Mouse (Mus musculus): ENCODE measurements around the gene Irgq. TPM values are rescaled to one million over a fixed set of nuclear protein-coding genes. Genes with fewer than 3 reads are reported as not detected.
"Not testable (repeated sequence)": the region's sequence is repeated elsewhere in the genome, so short reads cannot be mapped to it uniquely, and the experiment has no call there.

The Irgq gene
- 6.2 and 6.4 TPM in 2 replicates for total RNA-seq (2012; rRNA removed)

DNA sequence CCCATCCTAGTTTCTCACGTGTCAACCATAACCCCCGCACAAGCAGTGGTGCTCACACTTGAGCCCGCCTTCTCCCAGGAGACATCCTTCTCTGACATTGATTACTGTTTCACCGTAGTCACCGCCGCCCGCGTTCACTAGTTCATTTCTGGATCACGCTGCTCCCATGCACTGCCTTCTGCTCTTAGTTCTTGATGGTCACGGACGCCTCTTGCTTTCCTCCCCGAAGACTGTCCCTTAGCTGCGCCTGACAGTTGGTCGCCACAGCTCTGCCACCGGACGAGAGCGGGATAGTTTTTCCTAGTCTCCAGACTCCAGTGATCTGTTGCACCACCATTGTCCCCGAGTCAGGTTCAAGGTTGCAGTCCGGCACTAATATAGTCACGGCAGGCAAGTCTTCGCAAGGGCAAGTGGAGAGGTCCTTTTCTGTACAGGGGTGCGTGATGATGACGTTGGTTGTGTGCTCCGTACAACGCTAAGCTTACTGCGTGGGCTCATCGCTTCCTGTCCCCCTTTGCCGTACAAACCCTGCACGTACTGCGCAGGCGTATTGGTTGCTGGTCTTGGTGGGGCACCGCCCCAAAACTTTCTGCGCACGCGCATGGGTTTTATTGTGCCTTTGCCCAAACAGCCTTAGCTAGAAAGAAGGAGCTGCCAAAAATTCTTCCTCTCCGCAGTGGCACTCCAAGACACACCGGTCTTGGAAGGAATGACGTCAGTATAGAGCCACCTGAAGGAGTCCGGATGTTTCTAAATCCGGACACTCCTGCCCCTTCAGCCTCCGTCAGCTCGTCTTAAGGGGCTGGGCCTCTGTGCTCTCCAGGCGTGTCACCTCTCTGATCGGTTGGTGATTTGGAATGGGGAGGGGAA lies at the start of gene Irgq:
Gene Irgq (plus strand): TSS at position 628 of the 870 bp plus-strand sequence.
- in situ Hi-C loops (cut with MboI; ENCODE audit: low sequenced_read_pairs in 2 of 2, unreplicated experiment in 2 of 2), result no loop called here

DNA sequence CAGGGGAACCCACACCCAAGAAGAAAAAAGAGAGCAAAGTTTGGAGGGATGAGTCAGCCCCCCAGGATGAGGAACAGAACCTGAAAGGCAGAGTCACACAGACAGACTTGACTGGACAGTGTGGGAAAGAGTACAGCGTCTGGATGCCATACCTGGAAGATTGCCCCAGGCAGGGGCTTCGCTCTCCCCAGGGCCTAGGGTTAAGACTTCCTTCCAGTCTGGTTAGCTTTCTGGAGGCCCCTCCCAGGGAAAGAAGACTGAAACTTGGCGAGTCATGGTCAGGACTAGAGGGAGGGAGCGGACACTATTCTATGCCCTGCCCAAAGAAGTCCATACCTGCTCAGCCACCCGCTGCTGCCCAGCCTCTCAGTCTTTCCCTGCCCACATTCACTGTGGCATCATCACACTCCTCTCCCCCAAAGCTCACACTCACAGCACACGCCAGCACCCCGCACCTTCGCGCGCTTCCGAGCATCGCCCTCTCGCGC lies 49.5 kb upstream of the Irgq start:
- no peak for DNase-seq (ENCODE audit: low read depth, low spot score)
- in situ Hi-C loops (cut with MboI; ENCODE audit: low sequenced_read_pairs in 2 of 2, unreplicated experiment in 2 of 2), result no loop called here
- Histone ChIP-seq H3K4me1 (ENCODE audit: control insufficient read depth in 2 of 2, insufficient read depth in 2 of 2, low read length in 2 of 2, poor library complexity in 1 of 2) (0 out of 4 replicates have a peak, but pooled peaks cover 0 to 2% of the 10 kb centered on the region in 2 experiments), H3K9me3 (ENCODE audit: control insufficient read depth, insufficient read depth, low read depth, low read length) (no peaks in the 10 kb centered on the region), H3K36me3 (ENCODE audit: control insufficient read depth, insufficient read depth, low read length, poor library complexity, severe bottlenecking) (peaks cover 2% of the 10 kb centered on the region), H3K9ac (ENCODE audit: insufficient read depth, low read depth, low read length, poor library complexity, severe bottlenecking) (peak overlapping the region; percentile 59; the same call in 1 of the 2 replicates), H3K27ac (ENCODE audit: insufficient read depth, low read depth, low read length, poor library complexity, severe bottlenecking) (no peak overlapping the region), H3K4me3 (ENCODE audit: insufficient read depth in 1 of 2, low read depth in 1 of 2, low read length in 2 of 2, poor library complexity in 1 of 2, severe bottlenecking in 1 of 2) (peak overlapping the region; percentile 85 to 86; a peak in 3 of 4 replicates)
- TF ChIP-seq ZC3H11A (IDR thresholded peaks at IDR 0.05; ENCODE audit: borderline replicate concordance, low read depth, low read length), result no peak
- TF ChIP-seq ZNF384 (IDR thresholded peaks at IDR 0.05; ENCODE audit: low read depth, low read length), result no peak
- TF ChIP-seq MAFK (IDR thresholded peaks at IDR 0.05; ENCODE audit: insufficient read depth, low read depth, low read length), result no peak
- no peak for TF ChIP-seq CHD2 (IDR thresholded peaks at IDR 0.05; ENCODE audit: low read depth, low read length)
- TF ChIP-seq HCFC1 (IDR thresholded peaks at IDR 0.05; ENCODE audit: borderline replicate concordance, insufficient read depth, low read length), result no peak

More for the DNA sequence above, at the start of gene Irgq:
- peaks cover 2% of the 10 kb centered on the region in 2 experiments; a peak in 1 of 4 replicates for H3K4me1 ChIP-seq (ENCODE audit: control insufficient read depth in 2 of 2, insufficient read depth in 2 of 2, low read length in 2 of 2, poor library complexity in 1 of 2)
- H3K9me3 ChIP-seq (ENCODE audit: control insufficient read depth, insufficient read depth, low read depth, low read length), result no peaks in the 10 kb centered on the region
- peak within 1 kb of the TSS; percentile 32; the same call in 1 of the 2 replicates for H3K27ac ChIP-seq (ENCODE audit: insufficient read depth, low read depth, low read length, poor library complexity, severe bottlenecking)
- peak within 1 kb of the TSS; percentile 72 for H3K9ac ChIP-seq (ENCODE audit: insufficient read depth, low read depth, low read length, poor library complexity, severe bottlenecking)
- peak within 1 kb of the TSS; percentile 71 to 80 for H3K4me3 ChIP-seq (ENCODE audit: insufficient read depth in 1 of 2, low read depth in 1 of 2, low read length in 2 of 2, poor library complexity in 1 of 2, severe bottlenecking in 1 of 2)
- TF ChIP-seq ZNF384 (IDR thresholded peaks at IDR 0.05; ENCODE audit: low read depth, low read length) (no peak), HCFC1 (IDR thresholded peaks at IDR 0.05; ENCODE audit: borderline replicate concordance, insufficient read depth, low read length) (peak; percentile 96), MAFK (IDR thresholded peaks at IDR 0.05; ENCODE audit: insufficient read depth, low read depth, low read length) (no peak), CHD2 (IDR thresholded peaks at IDR 0.05; ENCODE audit: low read depth, low read length) (no peak), ZC3H11A (IDR thresholded peaks at IDR 0.05; ENCODE audit: borderline replicate concordance, low read depth, low read length) (no peak)
- DNase-seq (ENCODE audit: low read depth, low spot score), result peak; percentile 99
- H3K36me3 ChIP-seq (ENCODE audit: control insufficient read depth, insufficient read depth, low read length, poor library complexity, severe bottlenecking), result no peaks in the 10 kb centered on the region

DNA sequence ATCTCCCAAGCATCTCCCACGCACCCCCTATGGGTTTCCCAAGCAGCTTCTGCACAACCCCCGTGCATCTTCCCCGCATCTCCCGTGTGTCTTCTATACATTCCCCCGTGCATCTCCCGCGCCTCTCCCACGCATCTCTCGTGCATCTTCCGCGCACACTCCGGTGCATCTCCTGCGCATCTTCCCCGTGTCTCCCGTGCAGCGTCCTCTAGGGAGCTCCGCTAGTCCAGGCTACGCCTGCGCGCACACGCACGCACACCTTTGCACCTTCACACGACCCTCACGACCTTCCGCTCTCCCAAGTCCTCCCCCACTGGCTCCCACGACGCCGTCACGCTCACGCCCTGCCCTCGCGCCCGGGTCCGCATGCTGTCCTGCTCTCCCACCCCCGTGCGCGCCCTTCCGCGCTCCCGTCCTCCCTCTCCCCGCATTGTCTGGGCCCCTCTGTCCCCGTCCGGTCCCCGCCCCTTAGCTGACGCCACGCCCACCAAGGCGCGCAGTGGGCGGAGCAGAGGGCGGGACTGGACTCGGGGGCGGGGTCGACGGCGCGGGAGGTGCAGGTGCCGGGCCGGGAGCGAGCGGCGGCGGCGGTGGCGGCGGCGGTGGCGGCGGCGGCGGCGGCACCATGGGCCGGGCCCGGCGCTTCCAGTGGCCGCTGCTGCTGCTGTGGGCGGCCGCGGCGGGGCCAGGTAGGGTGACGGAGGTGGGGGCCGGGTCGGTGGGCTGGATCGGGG lies 48.8 kb upstream of the Irgq start, which contains the start of gene Cadm4:
Gene Cadm4 (plus strand): TSS at position 550 of the 734 bp plus-strand sequence.
- Histone ChIP-seq H3K9ac (ENCODE audit: insufficient read depth, low read depth, low read length, poor library complexity, severe bottlenecking) (peak within 1 kb of the TSS; percentile 59), H3K4me3 (ENCODE audit: insufficient read depth in 1 of 2, low read depth in 1 of 2, low read length in 2 of 2, poor library complexity in 1 of 2, severe bottlenecking in 1 of 2) (peak within 1 kb of the TSS; percentile 85 to 86), H3K9me3 (ENCODE audit: control insufficient read depth, insufficient read depth, low read depth, low read length) (no peaks in the 10 kb centered on the region), H3K4me1 (ENCODE audit: control insufficient read depth in 2 of 2, insufficient read depth in 2 of 2, low read length in 2 of 2, poor library complexity in 1 of 2) (peaks cover 0 to under 1% of the 10 kb centered on the region in 2 experiments; a peak in 1 of 4 replicates), H3K36me3 (ENCODE audit: control insufficient read depth, insufficient read depth, low read length, poor library complexity, severe bottlenecking) (no peaks in the 10 kb centered on the region), H3K27ac (ENCODE audit: insufficient read depth, low read depth, low read length, poor library complexity, severe bottlenecking) (no peak within 1 kb of the TSS)
- no peak for TF ChIP-seq ZNF384 (IDR thresholded peaks at IDR 0.05; ENCODE audit: low read depth, low read length)
- peak; percentile 70 for DNase-seq (ENCODE audit: low read depth, low spot score)
- in situ Hi-C loops (cut with MboI; ENCODE audit: low sequenced_read_pairs in 2 of 2, unreplicated experiment in 2 of 2), result no loop called here

DNA sequence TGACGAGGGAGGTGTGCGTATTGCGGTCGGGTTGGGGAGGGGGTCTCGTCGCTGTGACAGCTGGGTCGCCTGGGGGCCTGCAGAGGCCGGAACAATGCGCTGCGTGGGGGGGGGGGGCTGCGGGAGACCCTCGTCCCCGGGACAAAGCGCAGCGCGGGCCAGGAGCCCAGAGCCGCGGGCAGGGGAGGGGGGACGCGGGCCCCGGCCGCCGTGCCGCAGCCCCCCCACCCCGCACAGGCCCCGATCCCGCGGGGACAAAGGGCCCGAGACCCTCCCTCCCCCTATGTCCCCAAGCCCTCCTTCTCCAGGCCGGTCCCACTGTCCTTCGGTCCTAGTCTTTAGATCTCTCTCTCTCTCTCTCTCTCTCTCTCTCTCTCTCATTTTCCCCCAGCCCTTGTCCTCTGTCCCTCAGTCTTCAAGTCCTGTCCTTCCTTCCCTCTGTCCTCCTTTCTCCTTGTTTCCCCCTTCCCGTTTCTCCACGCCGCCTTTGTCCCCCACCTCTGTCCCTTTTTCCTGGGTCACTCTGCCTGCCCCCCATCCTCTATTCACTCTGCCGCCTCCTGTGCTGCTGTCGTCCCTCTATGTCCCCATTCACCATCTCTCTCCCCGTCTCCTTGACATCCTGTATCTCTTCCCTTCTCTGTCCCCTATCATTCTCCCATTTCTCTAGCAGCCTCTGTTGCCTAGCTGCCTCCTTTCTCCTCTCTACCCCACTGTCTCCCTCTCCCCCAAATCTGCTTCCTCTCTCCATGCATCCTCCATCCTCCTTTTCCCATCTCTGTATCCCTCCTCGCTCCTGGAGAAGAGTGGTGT lies 48.1 kb upstream of the Irgq start:
- Histone ChIP-seq H3K9ac (ENCODE audit: insufficient read depth, low read depth, low read length, poor library complexity, severe bottlenecking) (peak overlapping the region; percentile 37; the same call in 1 of the 2 replicates), H3K36me3 (ENCODE audit: control insufficient read depth, insufficient read depth, low read length, poor library complexity, severe bottlenecking) (no peaks in the 10 kb centered on the region), H3K9me3 (ENCODE audit: control insufficient read depth, insufficient read depth, low read depth, low read length) (no peaks in the 10 kb centered on the region), H3K27ac (ENCODE audit: insufficient read depth, low read depth, low read length, poor library complexity, severe bottlenecking) (no peak overlapping the region), H3K4me1 (ENCODE audit: control insufficient read depth in 2 of 2, insufficient read depth in 2 of 2, low read length in 2 of 2, poor library complexity in 1 of 2) (peaks cover 0 to 7% of the 10 kb centered on the region in 2 experiments; a peak in 1 of 4 replicates), H3K4me3 (ENCODE audit: insufficient read depth in 1 of 2, low read depth in 1 of 2, low read length in 2 of 2, poor library complexity in 1 of 2, severe bottlenecking in 1 of 2) (peak overlapping the region; percentile 85 to 86)
- in situ Hi-C loops (cut with MboI; ENCODE audit: low sequenced_read_pairs in 2 of 2, unreplicated experiment in 2 of 2), result no loop called here
- no peak for DNase-seq (ENCODE audit: low read depth, low spot score)
- TF ChIP-seq HCFC1 (IDR thresholded peaks at IDR 0.05; ENCODE audit: borderline replicate concordance, insufficient read depth, low read length) (no peak), ZNF384 (IDR thresholded peaks at IDR 0.05; ENCODE audit: low read depth, low read length) (no peak), MAFK (IDR thresholded peaks at IDR 0.05; ENCODE audit: insufficient read depth, low read depth, low read length) (no peak), CHD2 (IDR thresholded peaks at IDR 0.05; ENCODE audit: low read depth, low read length) (no peak), ZC3H11A (IDR thresholded peaks at IDR 0.05; ENCODE audit: borderline replicate concordance, low read depth, low read length) (no peak)

DNA sequence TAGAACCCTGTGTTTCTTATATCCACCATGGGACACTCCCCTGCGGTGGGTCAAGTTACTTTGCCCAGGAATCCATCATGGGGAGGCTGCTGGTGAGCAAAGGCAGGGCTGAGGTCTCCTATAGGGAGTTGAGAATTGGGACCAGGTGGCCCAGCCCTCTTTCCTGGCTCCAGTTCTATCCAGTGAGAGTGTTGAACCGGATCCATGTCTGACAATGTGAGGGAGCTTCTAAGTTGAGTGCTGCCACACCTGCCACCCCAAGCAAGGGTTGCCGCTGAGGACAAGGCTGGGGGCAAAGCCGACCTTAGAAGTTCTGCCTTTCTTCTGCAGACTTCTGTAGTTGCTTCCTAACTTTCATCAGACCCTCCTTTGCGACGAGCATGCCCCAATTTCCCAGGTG lies 47.2 kb upstream of the Irgq start:
- H3K9me3 ChIP-seq (ENCODE audit: control insufficient read depth, insufficient read depth, low read depth, low read length); H3K4me1 ChIP-seq (ENCODE audit: control insufficient read depth in 2 of 2, insufficient read depth in 2 of 2, low read length in 2 of 2, poor library complexity in 1 of 2); H3K36me3 ChIP-seq (ENCODE audit: control insufficient read depth, insufficient read depth, low read length, poor library complexity, severe bottlenecking); H3K4me3 ChIP-seq (ENCODE audit: insufficient read depth in 1 of 2, low read depth in 1 of 2, low read length in 2 of 2, poor library complexity in 1 of 2, severe bottlenecking in 1 of 2); DNase-seq (ENCODE audit: low read depth, low spot score); in situ Hi-C loops (cut with MboI; ENCODE audit: low sequenced_read_pairs in 2 of 2, unreplicated experiment in 2 of 2); H3K9ac ChIP-seq (ENCODE audit: insufficient read depth, low read depth, low read length, poor library complexity, severe bottlenecking); H3K27ac ChIP-seq (ENCODE audit: insufficient read depth, low read depth, low read length, poor library complexity, severe bottlenecking): not testable (repeated sequence)

Measured in ES-E14 (cell line).